Mouse (Mus musculus) liver, postnatal 0 days (tissue): ENCODE results near the gene Rgma. TPM values are rescaled to one million over a fixed set of nuclear protein-coding genes. Genes with fewer than 3 reads are reported as not detected.

Source experiments
- ATAC-seq: fragments of 200-750 bp; cut with Nextera tagmentation; 2 replicates; pipeline ENCODE4 v1.8.0; 2017; ENCODE audit warnings: mild to moderate bottlenecking, moderate library complexity
- DNase-seq: peaks from one replicate; pipeline ENCODE4 v3.0.0-alpha.2; 2016
- H3K27ac ChIP-seq: fragments of 300-500 bp; sonication (generic); 2 replicates; pipeline ENCODE4 v1.5.1; 2014; ENCODE audit warnings: antibody characterized with exemption, moderate library complexity, mild to moderate bottlenecking, low read depth
- H3K27me3 ChIP-seq: fragments of 300-500 bp; sonication (generic); 2 replicates; pipeline ENCODE4 v1.6.1; 2014; ENCODE audit warnings: low read length, control low read depth, mixed read lengths; ENCODE audit not compliant: insufficient read depth
- H3K36me3 ChIP-seq: fragments of 300-500 bp; sonication (generic); replicated peaks from 2 replicates; pipeline ENCODE4 v1.6.1; 2014; ENCODE audit warnings: mild to moderate bottlenecking, control low read depth, low read length, moderate library complexity, mixed read lengths; ENCODE audit not compliant: insufficient read depth
- H3K4me1 ChIP-seq: fragments of 300-500 bp; sonication (generic); 2 replicates; pipeline ENCODE4 v1.6.1; 2014; ENCODE audit warnings: antibody characterized with exemption, mild to moderate bottlenecking, control low read depth; ENCODE audit not compliant: insufficient read depth
- H3K4me2 ChIP-seq: fragments of 300-500 bp; sonication (generic); 2 replicates; pipeline ENCODE4 v1.6.1; 2014; ENCODE audit warnings: low read depth, mild to moderate bottlenecking, low read length, moderate library complexity, mixed read lengths
- H3K4me3 ChIP-seq: fragments of 300-500 bp; sonication (generic); 2 replicates; pipeline ENCODE4 v1.5.1; 2014; ENCODE audit warnings: low read depth, low read length
- H3K9ac ChIP-seq: fragments of 300-500 bp; sonication (generic); replicated peaks from 2 replicates; pipeline ENCODE4 v1.6.1; 2014; ENCODE audit warnings: mild to moderate bottlenecking, moderate library complexity
- H3K9me3 ChIP-seq: fragments of 300-500 bp; sonication (generic); 2 replicates; pipeline ENCODE4 v1.6.1; 2016; ENCODE audit warnings: mild to moderate bottlenecking, control low read depth, low read length, mixed read lengths
- CTCF ChIP-seq: sonication (generic); IDR thresholded peaks from 2 replicates; pipeline ENCODE4 v1.5.1; 2016; ENCODE audit warnings: antibody characterized with exemption, low read depth
- EP300 ChIP-seq: IDR thresholded peaks from 2 replicates; pipeline ENCODE4 v1.6.1; 2016; ENCODE audit warnings: antibody characterized with exemption, low read depth, mild to moderate bottlenecking
- WGBS: fragments of 180-500 bp; shearing (Covaris S2); extraction: QIAGEN DNeasy Blood & Tissue Kit; methylation state at CpG from one replicate; pipeline ENCODE4 v1.1.7; 2014; ENCODE audit not compliant: insufficient replicate concordance; 5-methylcytosine and 5-hydroxymethylcytosine counted together
- polyA plus RNA-seq: library from polyadenylated mRNA; unstranded; fragments of >200 nt; fragmentation: Nextera tagmentation; extraction: Ambion mirVana; gene quantifications from 2 replicates; pipeline ENCODE4 v1.2.1, GENCODE M21; 2015

Gene Rgma
- polyA plus RNA-seq, 1 experiment from 2014 or later = 0.12 TPM

DNA sequence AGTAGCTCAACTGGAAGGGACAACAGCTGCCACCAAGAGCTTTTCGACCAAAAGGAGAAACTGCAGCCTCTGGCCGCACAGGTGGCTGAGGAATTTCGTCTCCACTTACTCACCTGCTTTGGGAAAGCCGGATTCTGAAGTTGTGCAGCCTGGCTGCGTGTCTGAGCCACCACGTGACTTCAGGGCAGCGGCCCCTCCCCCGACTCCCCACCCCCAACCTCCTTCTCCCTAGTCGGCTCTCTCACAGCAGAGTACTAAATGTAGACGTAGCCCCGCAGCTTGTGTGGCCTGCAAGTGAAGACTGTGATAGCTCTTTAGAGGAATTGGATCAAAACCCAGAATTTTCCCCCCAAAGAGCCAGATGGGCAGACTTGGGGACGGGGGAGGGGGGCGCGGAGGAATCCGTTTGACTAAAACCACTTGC is 14.6 kb downstream of the Rgma start:
- Histone ChIP-seq H3K9me3 (no peaks in the 10 kb centered on the region), H3K27me3 (peaks cover 59% of the 10 kb centered on the region), H3K27ac (no peak overlapping the region), H3K9ac (no peak overlapping the region), H3K4me3 (no peak overlapping the region), H3K36me3 (no peaks in the 10 kb centered on the region), H3K4me1 (0 out of 2 replicates have a peak, but pooled peaks cover 5% of the 10 kb centered on the region), H3K4me2 (no peak overlapping the region)
- no peak for ATAC-seq
- TF ChIP-seq EP300 = no peak
- TF ChIP-seq CTCF = no peak
- no peak for DNase-seq
- 4% methylated on average over 15 of the region's 15 CpGs for WGBS

DNA sequence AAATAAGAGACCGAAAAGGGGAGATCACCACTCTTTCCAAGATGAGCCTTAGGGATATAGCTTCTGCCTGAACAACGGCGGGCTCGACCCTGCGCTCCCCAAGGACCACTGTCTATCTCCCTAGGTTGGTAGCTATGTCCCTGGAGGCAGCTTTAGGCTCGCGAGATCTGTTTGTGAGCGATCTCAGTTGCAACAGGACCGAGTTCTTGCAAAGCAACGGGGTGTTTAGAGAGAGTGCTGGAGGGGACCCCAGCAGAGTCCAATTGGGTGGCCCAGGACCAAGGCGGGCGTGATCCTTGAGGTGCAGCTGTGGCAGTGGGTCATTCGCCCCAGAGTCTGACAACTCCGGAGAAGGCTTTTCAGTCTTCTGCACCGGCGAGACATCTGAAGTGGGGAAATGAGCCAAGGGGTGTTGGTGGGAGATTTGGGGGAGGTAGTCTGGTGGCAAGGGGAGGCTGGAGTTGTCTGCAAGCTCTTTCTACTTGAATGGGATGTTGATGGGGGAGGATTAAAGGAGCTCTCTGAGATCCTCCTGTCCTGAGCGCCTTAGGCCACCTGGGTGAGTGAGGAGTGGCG is 15.2 kb downstream of the Rgma start:
- H3K4me1 ChIP-seq = 0 out of 2 replicates have a peak, but pooled peaks cover 5% of the 10 kb centered on the region
- H3K4me3 ChIP-seq = peak overlapping the region; percentile 43
- no peak; the same call in 1 of the 2 replicates for ATAC-seq
- WGBS = 7% methylated on average over 18 of the region's 18 CpGs
- TF ChIP-seq CTCF = no peak
- TF ChIP-seq EP300 = no peak
- no peak overlapping the region for H3K9ac ChIP-seq
- H3K36me3 ChIP-seq = no peaks in the 10 kb centered on the region
- H3K27me3 ChIP-seq = peaks cover 59% of the 10 kb centered on the region
- no peak for DNase-seq
- H3K27ac ChIP-seq = no peak overlapping the region
- H3K9me3 ChIP-seq = no peaks in the 10 kb centered on the region
- peak overlapping the region; percentile 73 for H3K4me2 ChIP-seq

DNA sequence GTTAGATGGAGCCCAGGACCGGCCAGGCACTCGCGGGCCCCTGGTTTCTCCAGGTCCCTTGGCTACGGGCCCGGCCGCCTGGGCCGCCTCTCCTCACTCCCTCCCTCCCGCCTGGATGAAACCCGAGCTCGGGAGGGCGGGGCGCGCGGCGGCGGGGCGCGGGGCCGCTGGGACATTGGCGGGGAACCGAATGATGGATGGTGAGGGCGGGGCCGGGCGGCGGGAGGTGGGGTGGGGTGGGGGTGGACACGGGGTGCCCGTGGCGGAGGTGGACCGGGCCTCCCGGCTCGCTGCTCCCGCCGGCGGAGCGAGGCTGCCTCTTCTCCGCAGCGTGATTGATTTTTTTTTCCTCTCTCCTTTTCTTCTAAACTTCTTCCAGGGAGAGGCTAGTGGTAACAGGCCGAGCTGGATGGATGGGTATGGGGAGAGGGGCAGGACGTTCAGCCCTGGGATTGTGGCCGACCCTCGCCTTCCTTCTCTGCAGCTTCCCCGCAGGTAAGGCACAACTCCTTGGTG is 15.8 kb downstream of the Rgma start:
- TF ChIP-seq CTCF = no peak
- DNase-seq (peak; percentile 78), ATAC-seq (peak; percentile 90)
- Histone ChIP-seq H3K4me2 (peak overlapping the region; percentile 73), H3K4me1 (0 out of 2 replicates have a peak, but pooled peaks cover 5% of the 10 kb centered on the region), H3K27me3 (peaks cover 59% of the 10 kb centered on the region), H3K9ac (0 out of 2 replicates have a peak overlapping the region, but pooled peaks have one; percentile 41), H3K27ac (0 out of 2 replicates have a peak overlapping the region, but pooled peaks have one; percentile 16), H3K9me3 (no peaks in the 10 kb centered on the region), H3K36me3 (no peaks in the 10 kb centered on the region), H3K4me3 (peak overlapping the region; percentile 43)
- 2% methylated on average over 26 of the region's 42 CpGs for WGBS

DNA sequence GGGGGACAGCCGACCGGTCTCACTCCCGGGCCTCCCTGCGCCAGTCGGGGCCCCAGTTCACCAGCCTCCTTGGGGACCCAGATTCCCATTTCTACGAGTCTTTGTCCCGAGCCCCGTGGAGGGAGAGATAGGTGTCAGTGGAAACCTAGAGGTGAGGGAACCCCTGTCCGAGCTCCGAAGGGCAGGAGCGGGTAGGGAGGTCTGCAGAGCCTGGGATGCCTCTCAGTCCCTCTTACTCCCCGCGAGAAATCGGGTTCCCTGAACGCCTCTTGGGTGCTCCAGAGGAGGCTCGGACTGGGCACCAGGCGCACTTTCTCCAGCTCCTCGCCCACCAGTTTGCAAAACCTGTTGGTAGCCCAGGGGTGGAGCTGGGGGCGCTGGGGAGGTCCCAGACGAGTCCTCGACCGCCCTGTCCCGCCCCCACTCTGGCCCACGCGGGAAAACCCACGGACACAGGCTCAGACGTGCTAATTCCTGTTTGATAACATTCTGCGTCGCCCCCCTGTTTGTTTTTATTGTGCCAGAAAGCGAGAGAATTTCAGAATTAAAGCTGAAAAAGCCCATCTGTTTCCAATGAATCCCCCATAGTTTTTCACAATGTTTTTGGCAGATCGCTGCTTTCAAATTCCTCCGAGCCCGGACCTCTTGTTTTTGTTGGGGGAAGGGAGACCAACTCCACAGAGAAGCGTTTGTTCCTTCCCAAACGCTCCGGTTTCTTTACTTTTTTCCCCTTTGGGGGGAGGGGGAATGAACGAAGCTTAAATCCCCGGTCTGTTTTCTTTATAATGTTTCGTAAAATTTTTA is 16.4 kb downstream of the Rgma start:
- peaks cover 62% of the 10 kb centered on the region for H3K27me3 ChIP-seq
- no peaks in the 10 kb centered on the region for H3K9me3 ChIP-seq
- H3K27ac ChIP-seq = 0 out of 2 replicates have a peak overlapping the region, but pooled peaks have one; percentile 16
- DNase-seq (no peak), ATAC-seq (0 out of 2 replicates have a peak, but pooled peaks have one; percentile 2)
- TF ChIP-seq EP300 (no peak), CTCF (no peak)
- peak overlapping the region; percentile 73 for H3K4me2 ChIP-seq
- no peaks in the 10 kb centered on the region for H3K36me3 ChIP-seq
- 0 out of 2 replicates have a peak, but pooled peaks cover 5% of the 10 kb centered on the region for H3K4me1 ChIP-seq
- H3K4me3 ChIP-seq = peak overlapping the region; percentile 43
- 2% methylated on average over 39 of the region's 39 CpGs for WGBS
- H3K9ac ChIP-seq = peak overlapping the region; percentile 41; the same call in 1 of the 2 replicates

DNA sequence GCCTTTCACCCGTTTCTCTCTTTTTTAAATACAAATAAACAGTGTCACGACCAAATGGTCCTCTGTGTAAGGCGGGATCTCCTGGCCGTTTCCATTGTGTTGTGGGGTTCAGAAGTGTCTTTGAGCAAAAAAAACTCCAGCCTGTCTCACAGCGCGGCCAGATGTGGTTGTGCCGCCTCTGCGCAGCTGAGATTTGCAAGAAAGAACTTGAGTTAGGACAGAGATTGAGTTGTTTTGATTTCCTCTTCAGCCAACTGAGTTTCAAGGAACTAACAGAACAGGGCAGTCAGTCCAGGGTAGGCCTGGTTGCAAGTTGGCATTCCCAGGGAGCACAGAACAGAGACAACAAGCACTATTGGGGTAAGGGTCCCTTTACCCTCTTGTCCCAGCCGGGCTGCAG is 17.1 kb downstream of the Rgma start:
- H3K4me1 ChIP-seq = 0 out of 2 replicates have a peak, but pooled peaks cover 5% of the 10 kb centered on the region
- 4% methylated on average over 9 of the region's 9 CpGs for WGBS
- no peak overlapping the region for H3K9ac ChIP-seq
- ATAC-seq = no peak
- H3K27me3 ChIP-seq = peaks cover 64% of the 10 kb centered on the region
- no peak overlapping the region for H3K27ac ChIP-seq
- no peaks in the 10 kb centered on the region for H3K9me3 ChIP-seq
- peak overlapping the region; percentile 43 for H3K4me3 ChIP-seq
- TF ChIP-seq EP300 (no peak), CTCF (no peak)
- no peaks in the 10 kb centered on the region for H3K36me3 ChIP-seq
- no peak for DNase-seq
- peak overlapping the region; percentile 73 for H3K4me2 ChIP-seq

DNA sequence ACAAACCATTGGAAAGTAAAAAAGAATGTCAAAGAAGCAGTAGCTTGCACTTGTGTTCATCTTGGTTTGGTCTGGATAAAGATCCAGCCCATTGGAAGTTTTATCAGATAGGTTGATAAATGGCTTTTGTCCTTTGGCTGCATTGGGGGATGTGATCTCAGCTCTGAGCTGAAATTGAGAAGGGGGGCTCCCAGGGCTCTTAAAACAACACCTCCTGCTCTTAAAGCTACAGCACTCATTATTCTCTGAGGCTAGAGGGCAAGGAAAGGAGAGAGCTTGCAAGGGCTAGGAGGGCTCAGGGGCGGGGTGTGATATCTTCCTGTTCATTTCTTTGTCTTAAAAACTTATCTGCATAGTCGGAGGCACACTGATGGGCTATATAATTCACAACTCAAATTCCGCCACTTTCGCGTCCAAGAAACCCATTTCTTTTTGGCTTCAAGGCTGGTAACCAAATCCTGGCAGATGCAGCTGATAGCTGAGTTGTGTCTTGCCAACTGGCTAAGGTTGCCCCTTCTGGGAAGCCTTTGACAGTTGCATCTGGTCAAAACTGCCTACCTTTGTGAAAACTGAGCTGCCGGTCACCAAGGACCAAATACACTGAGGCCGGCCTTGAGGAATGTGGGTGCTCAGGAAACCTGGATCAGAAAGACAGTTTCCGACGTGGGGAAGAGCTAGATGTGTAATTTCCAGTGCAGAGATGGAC is 18.2 kb downstream of the Rgma start:
- no peak for ATAC-seq
- Histone ChIP-seq H3K27ac (no peak overlapping the region), H3K9me3 (no peaks in the 10 kb centered on the region), H3K36me3 (no peaks in the 10 kb centered on the region), H3K4me2 (no peak overlapping the region), H3K4me1 (peaks cover 8% of the 10 kb centered on the region; the same call in 1 of the 2 replicates), H3K27me3 (peaks cover 63% of the 10 kb centered on the region), H3K4me3 (no peak overlapping the region), H3K9ac (no peak overlapping the region)
- DNase-seq = no peak
- TF ChIP-seq EP300 = no peak
- TF ChIP-seq CTCF = no peak
- WGBS = 58% methylated on average over 9 of the region's 9 CpGs
